Mouse (Mus musculus): Measurements from ENCODE around the gene Cdr2l. TPM values are rescaled to one million over a fixed set of nuclear protein-coding genes. Genes with fewer than 3 reads are reported as not detected.

The Cdr2l gene
- total RNA-seq, 2 experiments from 2014 or later: 0.58 to 0.59 TPM

- ATAC-seq (ENCODE audit: poor library complexity, severe bottlenecking): no peak
Observed at GRCm38 (mm10) chr11:115439326-115439725, 57.6 kb downstream of the Cdr2l start.

GRCm38 (mm10) chr11:115439906-115440595, 58.3 kb downstream of the Cdr2l start, which contains the start of gene Trim80:
Gene Trim80, plus strand, starts transcription at chr11:115440545.
- ATAC-seq (ENCODE audit: poor library complexity, severe bottlenecking): no peak

- ATAC-seq (ENCODE audit: poor library complexity, severe bottlenecking): no peak
Observed at GRCm38 (mm10) chr11:115441417-115441816, 59.7 kb downstream of the Cdr2l start.

Other genes with a start within 250 kb of the Cdr2l start
- gene Cd300lf, start 247.9 kb upstream of the Cdr2l start, total RNA-seq (2015): 22.9 and 25.7 TPM in 2 replicates
- gene Cd300lf, start 247.9 kb upstream of the Cdr2l start, total RNA-seq (2017): 28.1 and 46.6 TPM in 2 replicates
- gene Slc9a3r1, start 218.6 kb upstream of the Cdr2l start, total RNA-seq (2015): 77.6 and 92.0 TPM in 2 replicates
- gene Slc9a3r1, start 218.6 kb upstream of the Cdr2l start, total RNA-seq (2017): 87.5 and 88.7 TPM in 2 replicates
- gene Tmem104, start 194.4 kb upstream of the Cdr2l start, total RNA-seq (2015): 23.9 and 25.7 TPM in 2 replicates
- 6.1 and 8.7 TPM in 2 replicates for gene Tmem104, start 194.4 kb upstream of the Cdr2l start, total RNA-seq (2017)
- 16.1 and 17.7 TPM in 2 replicates for gene Nat9, start 194.1 kb upstream of the Cdr2l start, total RNA-seq (2015)
- 23.9 and 36.1 TPM in 2 replicates for gene Nat9, start 194.1 kb upstream of the Cdr2l start, total RNA-seq (2017)
- 0.05 TPM in 1 of 2 replicates, not detected in the other for gene Grin2c, start 114.7 kb upstream of the Cdr2l start, total RNA-seq (2015)
- gene Grin2c, start 114.7 kb upstream of the Cdr2l start, total RNA-seq (2017): not detected in 2 replicates
- gene Fdxr, start 104.9 kb upstream of the Cdr2l start, total RNA-seq (2015): 4.4 and 5.6 TPM in 2 replicates
- gene Fdxr, start 104.9 kb upstream of the Cdr2l start, total RNA-seq (2017): 9.9 and 14.3 TPM in 2 replicates
- gene Fads6, start 84.3 kb upstream of the Cdr2l start, total RNA-seq (2015): 0.58 and 0.71 TPM in 2 replicates
- 1.4 and 2.3 TPM in 2 replicates for gene Fads6, start 84.3 kb upstream of the Cdr2l start, total RNA-seq (2017)
- not detected in 2 replicates for gene Otop2, start 74.8 kb upstream of the Cdr2l start, total RNA-seq (2015)
- gene Otop2, start 74.8 kb upstream of the Cdr2l start, total RNA-seq (2017): not detected in 2 replicates
- not detected in 2 replicates for gene Ush1g, start 59.9 kb upstream of the Cdr2l start, total RNA-seq (2015)
- gene Ush1g, start 59.9 kb upstream of the Cdr2l start, total RNA-seq (2017): not detected in 2 replicates
- not detected in 2 replicates for gene Otop3, start 47.2 kb upstream of the Cdr2l start, total RNA-seq (2015)
- not detected in 2 replicates for gene Otop3, start 47.2 kb upstream of the Cdr2l start, total RNA-seq (2017)
- 0.27 TPM in 1 of 2 replicates, not detected in the other for gene Hid1, start 14.2 kb upstream of the Cdr2l start, total RNA-seq (2015)
- 0.07 and 0.16 TPM in 2 replicates for gene Hid1, start 14.2 kb upstream of the Cdr2l start, total RNA-seq (2017)
- gene Mrpl58, start 21.8 kb downstream of the Cdr2l start, total RNA-seq (2015): 122 and 124 TPM in 2 replicates
- gene Mrpl58, start 21.8 kb downstream of the Cdr2l start, total RNA-seq (2017): 86.9 and 95.9 TPM in 2 replicates
- gene Atp5h, start 38.0 kb downstream of the Cdr2l start, total RNA-seq (2015): 740 and 790 TPM in 2 replicates
- gene Atp5h, start 38.0 kb downstream of the Cdr2l start, total RNA-seq (2017): 901 and 1,038 TPM in 2 replicates
- gene Kctd2, start 38.2 kb downstream of the Cdr2l start, total RNA-seq (2015): 19.6 and 21.2 TPM in 2 replicates
- 14.5 and 16.8 TPM in 2 replicates for gene Kctd2, start 38.2 kb downstream of the Cdr2l start, total RNA-seq (2017)
- not detected in 2 replicates for gene Trim80, start 58.6 kb downstream of the Cdr2l start, total RNA-seq (2015)
- not detected in 2 replicates for gene Trim80, start 58.6 kb downstream of the Cdr2l start, total RNA-seq (2017)
- 0.09 and 0.42 TPM in 2 replicates for gene Slc16a5, start 80.6 kb downstream of the Cdr2l start, total RNA-seq (2015)
- 0.08 and 0.15 TPM in 2 replicates for gene Slc16a5, start 80.6 kb downstream of the Cdr2l start, total RNA-seq (2017)
- gene Armc7, start 93.8 kb downstream of the Cdr2l start, total RNA-seq (2015): 17.2 and 18.5 TPM in 2 replicates
- 19.8 and 38.6 TPM in 2 replicates for gene Armc7, start 93.8 kb downstream of the Cdr2l start, total RNA-seq (2017)
- gene Nt5c, start 109.9 kb downstream of the Cdr2l start, total RNA-seq (2015): 80.9 and 84.8 TPM in 2 replicates
- gene Nt5c, start 109.9 kb downstream of the Cdr2l start, total RNA-seq (2017): 104 and 113 TPM in 2 replicates
- 211 and 220 TPM in 2 replicates for gene Jpt1, start 132.5 kb downstream of the Cdr2l start, total RNA-seq (2015)
- gene Jpt1, start 132.5 kb downstream of the Cdr2l start, total RNA-seq (2017): 181 and 183 TPM in 2 replicates
- 507 and 587 TPM in 2 replicates for gene Sumo2, start 154.4 kb downstream of the Cdr2l start, total RNA-seq (2015)
- 367 and 413 TPM in 2 replicates for gene Sumo2, start 154.4 kb downstream of the Cdr2l start, total RNA-seq (2017)
- gene Nup85, start 182.5 kb downstream of the Cdr2l start, total RNA-seq (2015): 52.2 and 59.7 TPM in 2 replicates
- gene Nup85, start 182.5 kb downstream of the Cdr2l start, total RNA-seq (2017): 59.5 and 59.9 TPM in 2 replicates
- 29.0 and 30.2 TPM in 2 replicates for gene Mrps7, start 222.0 kb downstream of the Cdr2l start, total RNA-seq (2015)
- 11.7 and 29.8 TPM in 2 replicates for gene Mrps7, start 222.0 kb downstream of the Cdr2l start, total RNA-seq (2017)
- 30.8 and 34.0 TPM in 2 replicates for gene Gga3, start 222.1 kb downstream of the Cdr2l start, total RNA-seq (2015)
- 24.0 and 34.2 TPM in 2 replicates for gene Gga3, start 222.1 kb downstream of the Cdr2l start, total RNA-seq (2017)
- 23.6 and 28.0 TPM in 2 replicates for gene Mif4gd, start 231.1 kb downstream of the Cdr2l start, total RNA-seq (2015)
- 20.2 and 24.4 TPM in 2 replicates for gene Mif4gd, start 231.1 kb downstream of the Cdr2l start, total RNA-seq (2017)
- gene Slc25a19, start 246.4 kb downstream of the Cdr2l start, total RNA-seq (2015): 5.7 and 8.0 TPM in 2 replicates
- 13.7 and 25.5 TPM in 2 replicates for gene Slc25a19, start 246.4 kb downstream of the Cdr2l start, total RNA-seq (2017)

Data from megakaryocyte, adult 5-6 weeks (primary cell).